Mouse (Mus musculus) small intestine, adult 2 months (tissue): ENCODE results near the gene Erv3. TPM values are rescaled to one million over a fixed set of nuclear protein-coding genes. Genes with fewer than 3 reads are reported as not detected.

Experiments
- H3K27ac ChIP-seq: fragments of 200-500 bp; 2 replicates; pipeline ENCODE4 v1.5.1; 2012; ENCODE audit warnings: low read depth, low read length, control low read depth, inconsistent platforms; ENCODE audit not compliant: insufficient read depth
- H3K27me3 ChIP-seq: fragments of 200-500 bp; 2 replicates; pipeline ENCODE4 v1.6.1; 2012; ENCODE audit warnings: mild to moderate bottlenecking, moderate library complexity, low read length, inconsistent platforms; ENCODE audit not compliant: control insufficient read depth, insufficient read depth
- H3K36me3 ChIP-seq: fragments of 200-500 bp; 2 replicates; pipeline ENCODE4 v1.6.1; 2012; ENCODE audit warnings: mild to moderate bottlenecking, low read length, control low read depth, inconsistent platforms; ENCODE audit not compliant: control insufficient read depth, insufficient read depth
- H3K4me1 ChIP-seq: fragments of 200-500 bp; 2 replicates; pipeline ENCODE4 v1.6.1; 2012; ENCODE audit warnings: low read length, inconsistent platforms, mixed read lengths; ENCODE audit not compliant: control insufficient read depth, insufficient read depth, insufficient read length
- H3K4me3 ChIP-seq: fragments of 200-500 bp; 2 replicates; pipeline ENCODE4 v1.5.1; 2012; ENCODE audit warnings: low read depth, mild to moderate bottlenecking, control low read depth, inconsistent platforms, low read length, moderate library complexity
- CTCF ChIP-seq: fragments of 200-500 bp; IDR thresholded peaks from 2 replicates; pipeline ENCODE4 v1.5.1; 2012; ENCODE audit warnings: low read depth, mild to moderate bottlenecking, control low read depth, inconsistent platforms, low read length, moderate library complexity, mixed read lengths; ENCODE audit not compliant: insufficient replicate concordance, insufficient read length; ENCODE audit errors: extremely low read depth
- POLR2A ChIP-seq: fragments of 200-500 bp; IDR thresholded peaks from 2 replicates; pipeline ENCODE4 v1.6.1; 2012; ENCODE audit warnings: low read depth, mild to moderate bottlenecking, control low read depth, inconsistent platforms, low read length, moderate library complexity
- WGBS: fragments of 180-500 bp; shearing (Covaris S2); methylation state at CpG from one replicate; pipeline ENCODE4 v1.1.7; 2018; 5-methylcytosine and 5-hydroxymethylcytosine counted together
- polyA plus RNA-seq: library from polyadenylated mRNA; depleted of rRNA; stranded (reverse); fragments of >200 nt; gene quantifications from 2 replicates; pipeline ENCODE4 v1.2.3, GENCODE M21; 2012

The Erv3 gene
- polyA plus RNA-seq, 1 experiment: not detected

- Histone ChIP-seq H3K27me3 (no peaks in the 10 kb centered on the region), H3K36me3 (no peaks in the 10 kb centered on the region), H3K4me1 (no peaks in the 10 kb centered on the region), H3K27ac (no peak overlapping the region), H3K4me3 (no peak overlapping the region)
- WGBS: 71% methylated on average over 3 of the region's 3 CpGs
- TF ChIP-seq CTCF: no peak
- no peak for TF ChIP-seq POLR2A
Measured at GRCm38 (mm10) chr2:131863472-131863871, 3.9 kb upstream of the Erv3 start.

- TF ChIP-seq POLR2A (no peak), CTCF (no peak)
- 51% methylated on average over 3 of the region's 3 CpGs for WGBS
- Histone ChIP-seq H3K4me1 (no peaks in the 10 kb centered on the region), H3K27ac (no peak overlapping the region), H3K27me3 (no peaks in the 10 kb centered on the region), H3K36me3 (no peaks in the 10 kb centered on the region), H3K4me3 (no peak overlapping the region)
Measured at GRCm38 (mm10) chr2:131862617-131863275, 3.2 kb upstream of the Erv3 start.

- Histone ChIP-seq H3K4me1 (no peaks in the 10 kb centered on the region), H3K36me3 (no peaks in the 10 kb centered on the region), H3K4me3 (no peak overlapping the region), H3K27ac (no peak overlapping the region), H3K27me3 (no peaks in the 10 kb centered on the region)
- TF ChIP-seq CTCF (no peak), POLR2A (no peak)
Measured at GRCm38 (mm10) chr2:131857838-131858237, 1.7 kb downstream of the Erv3 start.

- Histone ChIP-seq H3K36me3 (no peaks in the 10 kb centered on the region), H3K27ac (no peak overlapping the region), H3K4me1 (no peaks in the 10 kb centered on the region), H3K27me3 (no peaks in the 10 kb centered on the region), H3K4me3 (no peak overlapping the region)
- WGBS: 70% methylated on average over 4 of the region's 4 CpGs
- no peak for TF ChIP-seq CTCF
- TF ChIP-seq POLR2A: no peak
Measured at GRCm38 (mm10) chr2:131853719-131854118, 5.8 kb downstream of the Erv3 start.

GRCm38 (mm10) chr2:131851333-131852092, 8.0 kb downstream of the Erv3 start:
- H3K27me3 ChIP-seq: no peaks in the 10 kb centered on the region
- TF ChIP-seq CTCF: no peak
- no peak for TF ChIP-seq POLR2A
- H3K27ac ChIP-seq: no peak overlapping the region
- H3K36me3 ChIP-seq: no peaks in the 10 kb centered on the region
- 73% methylated on average over 12 of the region's 12 CpGs for WGBS
- H3K4me1 ChIP-seq: no peaks in the 10 kb centered on the region; the same call in 1 of the 2 replicates
- no peak overlapping the region for H3K4me3 ChIP-seq

GRCm38 (mm10) chr2:131850047-131850446, 9.5 kb downstream of the Erv3 start:
- TF ChIP-seq POLR2A (no peak), CTCF (no peak)
- Histone ChIP-seq H3K4me1 (no peaks in the 10 kb centered on the region; the same call in 1 of the 2 replicates), H3K27me3 (no peaks in the 10 kb centered on the region), H3K27ac (no peak overlapping the region), H3K4me3 (no peak overlapping the region), H3K36me3 (no peaks in the 10 kb centered on the region)
- 93% methylated on average over 4 of the region's 4 CpGs for WGBS

DNA sequence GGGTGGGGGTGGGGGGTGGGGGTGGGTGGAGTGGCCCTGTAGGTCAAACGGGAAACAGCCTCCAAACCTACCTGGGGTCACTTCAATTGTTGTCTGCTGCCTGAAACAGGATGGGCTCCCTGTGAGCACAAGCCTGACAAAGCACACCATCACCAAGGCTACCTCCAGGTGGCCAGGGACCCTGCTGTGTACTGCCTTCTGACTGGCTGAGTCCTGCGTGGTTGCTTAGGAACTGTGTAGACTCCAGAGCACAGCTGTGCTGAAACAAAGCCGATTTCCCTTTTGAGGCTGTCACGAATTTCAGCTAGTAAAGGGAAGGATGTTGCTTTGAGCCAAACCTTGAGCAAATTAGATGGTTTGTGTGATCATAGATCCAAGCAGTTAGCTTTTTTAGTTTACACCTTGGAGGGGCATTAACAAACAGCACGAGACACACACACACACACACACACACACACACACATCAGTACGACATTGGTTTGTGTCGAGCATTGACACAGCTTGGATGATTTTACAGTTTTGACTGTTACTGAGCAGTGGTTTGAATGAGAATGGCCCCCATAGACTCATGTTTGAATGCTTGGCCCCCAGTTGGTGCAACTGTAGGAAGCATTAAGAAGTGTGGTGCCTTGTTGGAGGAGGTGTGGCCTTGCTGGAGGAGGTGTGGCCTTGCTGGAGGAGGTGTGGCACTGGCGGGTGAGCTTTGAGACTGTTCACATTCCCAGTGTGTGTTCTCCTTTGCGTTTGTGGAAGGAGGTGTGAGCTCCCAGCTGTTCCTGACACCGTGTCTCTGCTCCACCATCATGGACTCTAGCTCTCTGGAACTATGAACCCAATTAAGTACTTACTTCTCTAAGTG, 11.8 kb downstream of the Erv3 start:
- 14% methylated on average over 10 of the region's 10 CpGs for whole genome bisulfite sequencing
- H3K4me1 ChIP-seq: no peaks in the 10 kb centered on the region; the same call in 1 of the 2 replicates

More for the DNA sequence above, 11.8 kb downstream of the Erv3 start:
- TF ChIP-seq POLR2A (no peak), CTCF (no peak)
- no peaks in the 10 kb centered on the region for H3K36me3 ChIP-seq
- no peaks in the 10 kb centered on the region for H3K27me3 ChIP-seq
- no peak overlapping the region for H3K4me3 ChIP-seq
- H3K27ac ChIP-seq: no peak overlapping the region
